Mouse (Mus musculus): ENCODE results near the gene Eya4. TPM values are rescaled to one million over a fixed set of nuclear protein-coding genes. Genes with fewer than 3 reads are reported as not detected.

Gene Eya4
- polyA plus RNA-seq, 1 experiment: 0.04 TPM

- DNase-seq (ENCODE audit: low read depth in 1 of 2, low spot score in 2 of 2): no peak
- no peaks in the 10 kb centered on the region for H3K27me3 ChIP-seq (ENCODE audit: control insufficient read depth, insufficient read depth, low read length)
- H3K4me3 ChIP-seq (ENCODE audit: extremely low read depth, insufficient read depth, insufficient read length): no peak overlapping the region
- WGBS: 89% methylated on average over 6 of the region's 6 CpGs
- H3K27ac ChIP-seq (ENCODE audit: insufficient read depth, low read length): no peak overlapping the region
- no peaks in the 10 kb centered on the region for H3K4me1 ChIP-seq (ENCODE audit: control insufficient read depth, insufficient read depth, insufficient read length)
- H3K36me3 ChIP-seq (ENCODE audit: control insufficient read depth, insufficient read depth, low read length): no peaks in the 10 kb centered on the region
- TF ChIP-seq CTCF (IDR thresholded peaks at IDR 0.05; ENCODE audit: extremely low read depth, insufficient read depth, insufficient read length, insufficient replicate concordance) (no peak), POLR2A (IDR thresholded peaks at IDR 0.05; ENCODE audit: low read depth, low read length) (no peak)
These were observed 165.2 kb downstream of the Eya4 start for GRCm38 (mm10) chr10:23185391-23185790.

DNA sequence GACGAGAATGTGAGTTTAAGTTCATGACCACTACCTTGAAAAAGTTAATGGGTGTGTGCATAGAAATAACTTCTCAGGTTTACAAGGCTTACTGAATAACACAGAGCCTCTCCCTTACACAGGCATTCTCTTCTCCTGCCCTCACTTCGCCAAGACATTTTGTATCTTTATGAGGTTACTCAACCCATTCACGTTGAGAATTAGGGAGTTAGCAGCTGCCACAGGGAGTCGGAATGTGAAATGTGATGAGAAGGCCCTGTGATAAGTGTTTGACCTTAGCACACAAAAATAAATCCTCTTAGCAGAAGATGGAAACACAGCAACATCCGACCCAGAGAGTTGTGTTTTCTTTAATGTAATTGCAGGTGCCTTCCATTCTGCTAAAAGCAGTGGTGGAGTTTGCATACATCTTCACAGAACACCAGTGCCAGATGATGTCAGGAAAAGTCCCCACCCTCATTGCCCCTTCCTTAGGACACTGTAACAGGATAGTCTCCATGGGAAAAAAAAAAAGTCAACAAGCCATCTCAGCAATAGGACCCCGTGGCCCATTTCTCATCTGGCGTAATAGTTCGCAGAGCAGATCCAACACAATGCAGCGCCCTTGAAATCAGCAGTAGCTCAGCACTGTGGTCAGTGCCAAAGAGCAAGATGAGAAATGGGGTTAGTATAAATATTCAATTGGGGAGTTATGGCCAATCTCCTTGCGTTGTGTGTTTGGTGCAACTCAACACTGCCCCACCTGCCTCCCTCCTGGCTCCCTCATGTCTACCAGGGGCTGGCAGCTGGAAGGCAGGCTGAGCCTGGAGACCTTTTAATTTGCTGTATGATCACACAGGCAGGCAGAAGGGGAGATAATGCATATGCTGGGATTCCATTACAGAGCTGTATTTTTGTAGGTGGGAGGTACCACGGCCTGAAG is 168.8 kb downstream of the Eya4 start:
- Histone ChIP-seq H3K27ac (ENCODE audit: insufficient read depth, low read length) (no peak overlapping the region), H3K4me1 (ENCODE audit: control insufficient read depth, insufficient read depth, insufficient read length) (no peaks in the 10 kb centered on the region), H3K4me3 (ENCODE audit: extremely low read depth, insufficient read depth, insufficient read length) (no peak overlapping the region), H3K36me3 (ENCODE audit: control insufficient read depth, insufficient read depth, low read length) (no peaks in the 10 kb centered on the region), H3K27me3 (ENCODE audit: control insufficient read depth, insufficient read depth, low read length) (no peaks in the 10 kb centered on the region)
- WGBS: 92% methylated on average over 11 of the region's 11 CpGs
- DNase-seq (ENCODE audit: low read depth in 1 of 2, low spot score in 2 of 2): no peak
- TF ChIP-seq POLR2A (IDR thresholded peaks at IDR 0.05; ENCODE audit: low read depth, low read length) (no peak), CTCF (IDR thresholded peaks at IDR 0.05; ENCODE audit: extremely low read depth, insufficient read depth, insufficient read length, insufficient replicate concordance) (no peak)

DNA sequence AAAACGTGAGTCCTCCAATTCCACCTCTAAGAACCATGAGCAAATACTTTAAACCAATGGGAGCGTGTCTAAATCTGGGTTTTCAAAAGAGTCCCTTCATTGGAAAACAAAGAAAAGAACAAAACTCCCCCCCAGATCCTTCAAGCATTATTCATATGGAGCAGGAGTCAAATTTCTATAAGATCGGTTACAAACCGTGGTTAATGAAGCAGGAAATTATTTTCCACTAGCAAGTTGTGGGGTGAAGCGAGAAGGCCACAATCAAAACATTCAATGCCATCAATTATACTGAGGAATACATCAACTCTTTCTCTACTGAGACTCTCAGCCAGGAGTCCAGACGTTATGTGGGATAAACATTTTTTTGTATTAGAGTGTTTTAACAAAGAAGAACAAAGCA is 171.3 kb downstream of the Eya4 start:
- TF ChIP-seq POLR2A (IDR thresholded peaks at IDR 0.05; ENCODE audit: low read depth, low read length) (no peak), CTCF (IDR thresholded peaks at IDR 0.05; ENCODE audit: extremely low read depth, insufficient read depth, insufficient read length, insufficient replicate concordance) (no peak)
- Histone ChIP-seq H3K27ac (ENCODE audit: insufficient read depth, low read length) (no peak overlapping the region), H3K36me3 (ENCODE audit: control insufficient read depth, insufficient read depth, low read length) (no peaks in the 10 kb centered on the region), H3K4me3 (ENCODE audit: extremely low read depth, insufficient read depth, insufficient read length) (no peak overlapping the region), H3K27me3 (ENCODE audit: control insufficient read depth, insufficient read depth, low read length) (no peaks in the 10 kb centered on the region), H3K4me1 (ENCODE audit: control insufficient read depth, insufficient read depth, insufficient read length) (no peaks in the 10 kb centered on the region)
- DNase-seq (ENCODE audit: low read depth in 1 of 2, low spot score in 2 of 2): no peak
- WGBS: 72% methylated on average over 6 of the region's 6 CpGs

GRCm38 (mm10) chr10:23177347-23178046 is 173.1 kb downstream of the Eya4 start:
- H3K27ac ChIP-seq (ENCODE audit: insufficient read depth, low read length): no peak overlapping the region
- H3K36me3 ChIP-seq (ENCODE audit: control insufficient read depth, insufficient read depth, low read length): no peaks in the 10 kb centered on the region
- no peaks in the 10 kb centered on the region for H3K27me3 ChIP-seq (ENCODE audit: control insufficient read depth, insufficient read depth, low read length)
- H3K4me3 ChIP-seq (ENCODE audit: extremely low read depth, insufficient read depth, insufficient read length): no peak overlapping the region
- TF ChIP-seq POLR2A (IDR thresholded peaks at IDR 0.05; ENCODE audit: low read depth, low read length) (no peak), CTCF (IDR thresholded peaks at IDR 0.05; ENCODE audit: extremely low read depth, insufficient read depth, insufficient read length, insufficient replicate concordance) (no peak)
- H3K4me1 ChIP-seq (ENCODE audit: control insufficient read depth, insufficient read depth, insufficient read length): no peaks in the 10 kb centered on the region
- WGBS: 74% methylated on average over 5 of the region's 5 CpGs
- DNase-seq (ENCODE audit: low read depth in 1 of 2, low spot score in 2 of 2): no peak

DNA sequence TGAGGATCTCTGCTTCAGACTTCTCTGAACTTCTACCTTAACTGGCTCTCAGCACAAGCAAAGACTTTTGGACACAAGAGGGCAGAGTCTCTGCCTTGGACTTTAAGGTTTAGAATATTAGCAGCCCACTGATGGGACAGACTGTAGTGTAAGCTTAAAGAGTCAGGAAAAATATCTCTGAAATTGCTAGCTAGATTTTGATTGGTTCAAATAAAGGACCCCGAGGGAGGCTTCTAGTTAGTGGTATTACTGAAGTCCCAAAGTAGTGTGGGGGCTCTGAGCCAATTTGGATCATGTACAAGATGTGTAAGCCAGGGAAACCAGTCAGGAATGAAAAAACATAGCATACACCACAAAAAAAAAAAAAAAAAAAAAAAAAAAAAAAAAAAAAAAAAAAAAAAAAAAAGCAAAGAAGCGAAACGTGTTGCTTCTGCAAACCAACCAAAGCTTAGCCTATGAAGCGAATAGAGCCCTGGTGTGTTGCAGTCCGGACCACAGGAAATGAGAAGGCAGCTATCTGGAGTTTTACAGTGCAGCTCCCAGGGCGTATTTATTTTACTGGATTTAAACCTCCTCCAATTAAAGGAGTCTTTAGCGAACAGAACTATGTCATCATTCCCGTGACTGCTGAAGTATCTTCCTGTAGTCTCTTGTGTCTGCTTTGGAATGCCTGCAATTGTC is 173.8 kb downstream of the Eya4 start:
- Histone ChIP-seq H3K4me1 (ENCODE audit: control insufficient read depth, insufficient read depth, insufficient read length) (no peaks in the 10 kb centered on the region), H3K4me3 (ENCODE audit: extremely low read depth, insufficient read depth, insufficient read length) (no peak overlapping the region), H3K27ac (ENCODE audit: insufficient read depth, low read length) (no peak overlapping the region), H3K27me3 (ENCODE audit: control insufficient read depth, insufficient read depth, low read length) (no peaks in the 10 kb centered on the region), H3K36me3 (ENCODE audit: control insufficient read depth, insufficient read depth, low read length) (no peaks in the 10 kb centered on the region)
- TF ChIP-seq CTCF (IDR thresholded peaks at IDR 0.05; ENCODE audit: extremely low read depth, insufficient read depth, insufficient read length, insufficient replicate concordance): no peak
- no peak for TF ChIP-seq POLR2A (IDR thresholded peaks at IDR 0.05; ENCODE audit: low read depth, low read length)
- no peak for DNase-seq (ENCODE audit: low read depth in 1 of 2, low spot score in 2 of 2)
- WGBS: 39% methylated on average over 8 of the region's 8 CpGs

DNA sequence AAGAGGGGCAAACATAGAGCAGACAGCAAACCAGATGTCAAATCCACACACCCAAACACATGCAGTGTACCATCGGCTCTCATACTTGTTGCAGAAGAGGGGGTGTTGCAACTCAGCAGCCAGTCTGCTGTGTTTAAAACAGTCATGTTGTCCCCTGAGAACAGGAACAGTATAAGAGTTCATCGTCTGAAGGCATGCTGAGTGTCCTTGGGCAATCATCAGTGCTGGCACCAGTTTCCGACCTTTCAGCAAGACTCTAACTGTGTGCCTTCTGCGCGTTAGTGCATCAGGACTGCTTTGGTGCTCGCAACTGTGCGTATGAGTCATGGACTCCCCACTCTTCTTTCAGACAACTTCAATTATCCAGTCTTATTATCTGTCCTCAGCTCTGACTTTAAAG is 179.0 kb downstream of the Eya4 start:
- 93% methylated on average over 7 of the region's 7 CpGs for WGBS
- no peaks in the 10 kb centered on the region for H3K36me3 ChIP-seq (ENCODE audit: control insufficient read depth, insufficient read depth, low read length)
- H3K27ac ChIP-seq (ENCODE audit: insufficient read depth, low read length): no peak overlapping the region
- DNase-seq (ENCODE audit: low read depth in 1 of 2, low spot score in 2 of 2): no peak
- no peak for TF ChIP-seq CTCF (IDR thresholded peaks at IDR 0.05; ENCODE audit: extremely low read depth, insufficient read depth, insufficient read length, insufficient replicate concordance)
- no peak for TF ChIP-seq POLR2A (IDR thresholded peaks at IDR 0.05; ENCODE audit: low read depth, low read length)
- H3K4me3 ChIP-seq (ENCODE audit: extremely low read depth, insufficient read depth, insufficient read length): no peak overlapping the region
- no peaks in the 10 kb centered on the region for H3K27me3 ChIP-seq (ENCODE audit: control insufficient read depth, insufficient read depth, low read length)
- no peaks in the 10 kb centered on the region for H3K4me1 ChIP-seq (ENCODE audit: control insufficient read depth, insufficient read depth, insufficient read length)

Data from spleen, adult 2 months (tissue).